Mouse (Mus musculus) limb, embryonic 11.5 days (tissue): Measurements from ENCODE around the gene Galnt7. TPM values are rescaled to one million over a fixed set of nuclear protein-coding genes. Genes with fewer than 3 reads are reported as not detected.
"Not testable (repeated sequence)": the region's sequence is repeated elsewhere in the genome, so short reads cannot be mapped to it uniquely, and the experiment has no call there.

ENCODE experiments used
- ATAC-seq: fragments of 200-750 bp; cut with Nextera tagmentation; 2 replicates; pipeline ENCODE4 v1.8.0; 2017; ENCODE audit warnings: low read depth; ENCODE audit not compliant: insufficient number of reproducible peaks, low FRiP score, low TSS enrichment
- DNase-seq: peaks from one replicate; pipeline ENCODE4 v3.0.0-alpha.2; 2015; ENCODE audit warnings: low spot score
- H3K27ac ChIP-seq: fragments of 300-500 bp; sonication (generic); replicated peaks from 2 replicates; pipeline ENCODE4 v1.5.1; 2014; ENCODE audit warnings: low read depth, mild to moderate bottlenecking, low read length
- H3K27me3 ChIP-seq: fragments of 300-500 bp; sonication (generic); 2 replicates; pipeline ENCODE4 v1.6.1; 2014; ENCODE audit warnings: mild to moderate bottlenecking, low read length, mixed read lengths; ENCODE audit not compliant: control insufficient read depth, insufficient read depth
- H3K36me3 ChIP-seq: fragments of 300-500 bp; sonication (generic); 2 replicates; pipeline ENCODE4 v1.6.1; 2014; ENCODE audit warnings: mild to moderate bottlenecking, low read length, moderate library complexity, mixed read lengths; ENCODE audit not compliant: control insufficient read depth, insufficient read depth
- H3K4me1 ChIP-seq: fragments of 300-500 bp; sonication (generic); 2 replicates; pipeline ENCODE4 v1.6.1; 2014; ENCODE audit warnings: low read length, mixed read lengths; ENCODE audit not compliant: control insufficient read depth, insufficient read depth
- H3K4me2 ChIP-seq: fragments of 300-500 bp; sonication (generic); 2 replicates; pipeline ENCODE4 v1.6.1; 2014; ENCODE audit warnings: low read depth, mild to moderate bottlenecking, moderate library complexity; ENCODE audit not compliant: severe bottlenecking
- H3K4me3 ChIP-seq: fragments of 300-500 bp; sonication (generic); 2 replicates; pipeline ENCODE4 v1.5.1; 2014; ENCODE audit warnings: low read depth, low read length
- H3K9ac ChIP-seq: fragments of 300-500 bp; sonication (generic); 2 replicates; pipeline ENCODE4 v1.6.1; 2014; ENCODE audit warnings: mild to moderate bottlenecking, low read length
- H3K9me3 ChIP-seq: fragments of 300-500 bp; sonication (generic); 2 replicates; pipeline ENCODE4 v1.6.1; 2016; ENCODE audit warnings: low read length; ENCODE audit not compliant: control insufficient read depth
- WGBS: fragments of 180-500 bp; shearing (Covaris S2); extraction: QIAGEN DNeasy Blood & Tissue Kit; methylation state at CpG from one replicate; pipeline ENCODE4 v1.1.7; 2014; 5-methylcytosine and 5-hydroxymethylcytosine counted together
- polyA plus RNA-seq: library from polyadenylated mRNA; unstranded; fragments of >200 nt; fragmentation: Nextera tagmentation; extraction: Ambion mirVana; gene quantifications from 2 replicates; pipeline ENCODE4 v1.2.1, GENCODE M21; 2014

The Galnt7 gene
- polyA plus RNA-seq, 1 experiment from 2014 or later = 18.8 TPM

- H3K4me2 ChIP-seq, H3K36me3 ChIP-seq, H3K9me3 ChIP-seq, H3K27ac ChIP-seq, H3K27me3 ChIP-seq, H3K9ac ChIP-seq, H3K4me1 ChIP-seq, ATAC-seq, DNase-seq, H3K4me3 ChIP-seq: not testable (repeated sequence)
- WGBS = 91% methylated on average over 4 of the region's 5 CpGs
Measured at GRCm38 (mm10) chr8:57516685-57517084, 136.1 kb downstream of the Galnt7 start.

- H3K4me1 ChIP-seq, H3K27ac ChIP-seq, H3K36me3 ChIP-seq, H3K9me3 ChIP-seq, ATAC-seq, H3K27me3 ChIP-seq, DNase-seq: not testable (repeated sequence)
- H3K4me2 ChIP-seq = peak overlapping the region; percentile 67
- H3K9ac ChIP-seq = peak overlapping the region; percentile 100
- peak overlapping the region; percentile 92 for H3K4me3 ChIP-seq
- WGBS = 28% methylated on average over 9 of the region's 10 CpGs
Measured at GRCm38 (mm10) chr8:57513178-57513661, 139.6 kb downstream of the Galnt7 start.

GRCm38 (mm10) chr8:57512141-57513056, 140.4 kb downstream of the Galnt7 start:
- Histone ChIP-seq H3K4me2 (peak overlapping the region; percentile 67), H3K27me3 (no peaks in the 10 kb centered on the region), H3K4me3 (peak overlapping the region; percentile 92), H3K36me3 (peaks cover 2% of the 10 kb centered on the region; the same call in 1 of the 2 replicates), H3K9me3 (no peaks in the 10 kb centered on the region), H3K9ac (peak overlapping the region; percentile 100), H3K4me1 (peaks cover 2% of the 10 kb centered on the region; the same call in 1 of the 2 replicates), H3K27ac (peak overlapping the region; percentile 100)
- ATAC-seq = peak; percentile 22; the same call in 1 of the 2 replicates
- WGBS = under 1% methylated on average over 60 of the region's 96 CpGs
- DNase-seq = peak; percentile 81

- peak; percentile 100 for ATAC-seq
- under 1% methylated on average over 63 of the region's 63 CpGs for WGBS
- Histone ChIP-seq H3K36me3 (peaks cover 2% of the 10 kb centered on the region; the same call in 1 of the 2 replicates), H3K4me1 (peaks cover 2% of the 10 kb centered on the region; the same call in 1 of the 2 replicates), H3K4me2 (peak within 1 kb of the TSS; percentile 78), H3K27me3 (no peaks in the 10 kb centered on the region), H3K9me3 (no peaks in the 10 kb centered on the region), H3K9ac (peak within 1 kb of the TSS; percentile 100), H3K27ac (peak within 1 kb of the TSS; percentile 100), H3K4me3 (peak within 1 kb of the TSS; percentile 92)
- DNase-seq = peak; percentile 100
Measured at GRCm38 (mm10) chr8:57511316-57512118, 141.3 kb downstream of the Galnt7 start, which contains the start of gene Hmgb2. Gene Hmgb2 (plus strand): TSS chr8:57511907.

- Histone ChIP-seq H3K27ac (peak overlapping the region; percentile 100), H3K36me3 (no peaks in the 10 kb centered on the region; the same call in 1 of the 2 replicates), H3K9me3 (no peaks in the 10 kb centered on the region), H3K27me3 (no peaks in the 10 kb centered on the region), H3K4me2 (peak overlapping the region; percentile 78), H3K4me1 (peaks cover 2% of the 10 kb centered on the region; the same call in 1 of the 2 replicates), H3K9ac (peak overlapping the region; percentile 100), H3K4me3 (peak overlapping the region; percentile 92)
- ATAC-seq (no peak; the same call in 1 of the 2 replicates), DNase-seq (no peak)
- WGBS = 3% methylated on average over 31 of the region's 31 CpGs
Measured at GRCm38 (mm10) chr8:57510791-57511315, 142.0 kb downstream of the Galnt7 start.

- no peaks in the 10 kb centered on the region for H3K36me3 ChIP-seq
- H3K27me3 ChIP-seq = no peaks in the 10 kb centered on the region
- H3K9ac ChIP-seq = no peak overlapping the region
- H3K9me3 ChIP-seq = no peaks in the 10 kb centered on the region
- peaks cover 2% of the 10 kb centered on the region; the same call in 1 of the 2 replicates for H3K4me1 ChIP-seq
- H3K27ac ChIP-seq = no peak overlapping the region
- H3K4me2 ChIP-seq = no peak overlapping the region
- DNase-seq (peak; percentile 16), ATAC-seq (no peak)
- no peak overlapping the region for H3K4me3 ChIP-seq
- 81% methylated on average over 4 of the region's 4 CpGs for whole genome bisulfite sequencing
Measured at GRCm38 (mm10) chr8:57508657-57509056, 144.2 kb downstream of the Galnt7 start.

GRCm38 (mm10) chr8:57507556-57508063, 145.2 kb downstream of the Galnt7 start:
- Histone ChIP-seq H3K27me3 (no peaks in the 10 kb centered on the region), H3K9ac (no peak overlapping the region), H3K4me3 (no peak overlapping the region), H3K4me1 (no peaks in the 10 kb centered on the region), H3K36me3 (no peaks in the 10 kb centered on the region), H3K9me3 (no peaks in the 10 kb centered on the region), H3K27ac (no peak overlapping the region), H3K4me2 (no peak overlapping the region)
- no peak for ATAC-seq
- DNase-seq = peak; percentile 17
- 79% methylated on average over 4 of the region's 4 CpGs for WGBS
